Mouse (Mus musculus) stomach, embryonic 14.5 days (tissue): ENCODE results near the gene Ankle1. TPM values are rescaled to one million over a fixed set of nuclear protein-coding genes. Genes with fewer than 3 reads are reported as not detected.

Source experiments
- ATAC-seq: fragments of 200-750 bp; cut with Nextera tagmentation; 2 replicates; pipeline ENCODE4 v1.8.0; 2017; ENCODE audit warnings: low read depth, moderate TSS enrichment; ENCODE audit not compliant: insufficient number of reproducible peaks, insufficient read depth, low FRiP score
- H3K27ac ChIP-seq: fragments of 300-500 bp; sonication (generic); 2 replicates; pipeline ENCODE4 v1.5.1; 2014; ENCODE audit warnings: mild to moderate bottlenecking, low read length, moderate library complexity, mixed read lengths
- H3K27me3 ChIP-seq: fragments of 300-500 bp; sonication (generic); 2 replicates; pipeline ENCODE4 v1.6.1; 2014; ENCODE audit warnings: low read length, control low read depth, mixed read lengths; ENCODE audit not compliant: control insufficient read depth, insufficient read depth
- H3K36me3 ChIP-seq: fragments of 300-500 bp; sonication (generic); 2 replicates; pipeline ENCODE4 v1.6.1; 2014; ENCODE audit warnings: mild to moderate bottlenecking, control low read depth, low read length, moderate library complexity, mixed read lengths; ENCODE audit not compliant: control insufficient read depth, insufficient read depth
- H3K4me1 ChIP-seq: fragments of 300-500 bp; sonication (generic); 2 replicates; pipeline ENCODE4 v1.6.1; 2014; ENCODE audit warnings: low read length, control low read depth, mixed read lengths; ENCODE audit not compliant: control insufficient read depth, insufficient read depth
- H3K4me2 ChIP-seq: fragments of 300-500 bp; sonication (generic); replicated peaks from 2 replicates; pipeline ENCODE4 v1.6.1; 2014; ENCODE audit warnings: low read depth, low read length, control low read depth
- H3K4me3 ChIP-seq: fragments of 300-500 bp; sonication (generic); 2 replicates; pipeline ENCODE4 v1.5.1; 2014; ENCODE audit warnings: low read depth, low read length, control low read depth
- H3K9ac ChIP-seq: fragments of 300-500 bp; sonication (generic); replicated peaks from 2 replicates; pipeline ENCODE4 v1.6.1; 2014; ENCODE audit warnings: low read depth, mild to moderate bottlenecking, control low read depth, low read length, moderate library complexity, mixed read lengths
- H3K9me3 ChIP-seq: fragments of 300-500 bp; sonication (generic); 2 replicates; pipeline ENCODE4 v1.6.1; 2016; ENCODE audit warnings: low read depth, low read length, control low read depth; ENCODE audit not compliant: control insufficient read depth
- WGBS: fragments of 180-500 bp; shearing (Covaris S2); extraction: QIAGEN DNeasy Blood & Tissue Kit; methylation state at CpG from one replicate; pipeline ENCODE4 v1.1.7; 2014; 5-methylcytosine and 5-hydroxymethylcytosine counted together
- polyA plus RNA-seq: library from polyadenylated mRNA; unstranded; fragments of >200 nt; fragmentation: Nextera tagmentation; extraction: Ambion mirVana; gene quantifications from 2 replicates; pipeline ENCODE4 v1.2.1, GENCODE M21; 2014

The Ankle1 gene
- polyA plus RNA-seq, 1 experiment from 2014 or later, result 39.8 TPM

GRCm38 (mm10) chr8:71452669-71453068 lies 46.9 kb downstream of the Ankle1 start:
- Histone ChIP-seq H3K4me3 (no peak overlapping the region), H3K27ac (no peak overlapping the region), H3K4me2 (no peak overlapping the region), H3K27me3 (no peaks in the 10 kb centered on the region), H3K36me3 (peaks cover under 1% of the 10 kb centered on the region; the same call in 1 of the 2 replicates), H3K9me3 (no peaks in the 10 kb centered on the region), H3K4me1 (no peaks in the 10 kb centered on the region), H3K9ac (no peak overlapping the region)
- WGBS, result 63% methylated on average over 2 of the region's 2 CpGs
- no peak for ATAC-seq

GRCm38 (mm10) chr8:71454668-71455067 lies 48.9 kb downstream of the Ankle1 start:
- Histone ChIP-seq H3K27me3 (no peaks in the 10 kb centered on the region), H3K4me2 (no peak overlapping the region), H3K9ac (no peak overlapping the region), H3K9me3 (no peaks in the 10 kb centered on the region), H3K27ac (no peak overlapping the region), H3K4me1 (no peaks in the 10 kb centered on the region), H3K4me3 (no peak overlapping the region), H3K36me3 (peaks cover 14% of the 10 kb centered on the region; the same call in 1 of the 2 replicates)
- ATAC-seq, result no peak
- WGBS, result 77% methylated on average over 8 of the region's 8 CpGs

- Histone ChIP-seq H3K9ac (no peak overlapping the region), H3K9me3 (no peaks in the 10 kb centered on the region), H3K36me3 (peaks cover 21% of the 10 kb centered on the region), H3K4me1 (0 out of 2 replicates have a peak, but pooled peaks cover 3% of the 10 kb centered on the region), H3K4me3 (no peak overlapping the region), H3K4me2 (no peak overlapping the region), H3K27me3 (no peaks in the 10 kb centered on the region), H3K27ac (no peak overlapping the region)
- no peak for ATAC-seq
- WGBS, result 37% methylated on average over 19 of the region's 22 CpGs
Measured at GRCm38 (mm10) chr8:71456906-71457305, 51.1 kb downstream of the Ankle1 start.

GRCm38 (mm10) chr8:71457659-71458270 lies 52.0 kb downstream of the Ankle1 start:
- H3K9me3 ChIP-seq, result no peaks in the 10 kb centered on the region
- H3K4me2 ChIP-seq, result no peak overlapping the region
- no peak overlapping the region for H3K4me3 ChIP-seq
- no peak overlapping the region for H3K9ac ChIP-seq
- 82% methylated on average over 20 of the region's 20 CpGs for WGBS
- peaks cover 21% of the 10 kb centered on the region for H3K36me3 ChIP-seq
- ATAC-seq, result no peak
- no peak overlapping the region for H3K27ac ChIP-seq
- H3K4me1 ChIP-seq, result peaks cover 12% of the 10 kb centered on the region; the same call in 1 of the 2 replicates
- H3K27me3 ChIP-seq, result no peaks in the 10 kb centered on the region

Other genes with a start within 250 kb of the Ankle1 start
- gene Myo9b, start 133.3 kb upstream of the Ankle1 start, polyA plus RNA-seq, result 22.5 and 23.8 TPM in 2 replicates
- gene Haus8, start 133.1 kb upstream of the Ankle1 start, polyA plus RNA-seq, result 53.7 and 54.1 TPM in 2 replicates
- 106 and 108 TPM in 2 replicates for gene Use1, start 39.2 kb upstream of the Ankle1 start, polyA plus RNA-seq
- 3.8 TPM in 2 replicates for gene Ocel1, start 34.7 kb upstream of the Ankle1 start, polyA plus RNA-seq
- gene Nr2f6, start 24.1 kb upstream of the Ankle1 start, polyA plus RNA-seq, result 52.7 and 65.5 TPM in 2 replicates
- gene Ushbp1, start 10.2 kb upstream of the Ankle1 start, polyA plus RNA-seq, result 8.6 and 9.6 TPM in 2 replicates
- 92.2 and 94.2 TPM in 2 replicates for gene Babam1, start 9.1 kb upstream of the Ankle1 start, polyA plus RNA-seq
- 28.4 and 30.0 TPM in 2 replicates for gene Abhd8, start 57.6 kb downstream of the Ankle1 start, polyA plus RNA-seq
- 139 and 154 TPM in 2 replicates for gene Mrpl34, start 58.9 kb downstream of the Ankle1 start, polyA plus RNA-seq
- 94.8 and 98.9 TPM in 2 replicates for gene Dda1, start 63.2 kb downstream of the Ankle1 start, polyA plus RNA-seq
- gene Ano8, start 80.0 kb downstream of the Ankle1 start, polyA plus RNA-seq, result 2.3 TPM in 2 replicates
- gene Gtpbp3, start 82.1 kb downstream of the Ankle1 start, polyA plus RNA-seq, result 7.1 and 7.2 TPM in 2 replicates
- gene Plvap, start 105.7 kb downstream of the Ankle1 start, polyA plus RNA-seq, result 67.1 and 67.5 TPM in 2 replicates
- gene Ccdc194, start 119.7 kb downstream of the Ankle1 start, polyA plus RNA-seq, result 0.41 and 0.58 TPM in 2 replicates
- 7.6 and 10.9 TPM in 2 replicates for gene Bst2, start 131.4 kb downstream of the Ankle1 start, polyA plus RNA-seq
- 103 and 105 TPM in 2 replicates for gene Mvb12a, start 136.9 kb downstream of the Ankle1 start, polyA plus RNA-seq
- 1.4 and 1.9 TPM in 2 replicates for gene Tmem221, start 152.9 kb downstream of the Ankle1 start, polyA plus RNA-seq
- not detected in 2 replicates for gene Nxnl1, start 160.6 kb downstream of the Ankle1 start, polyA plus RNA-seq
- 28.2 and 29.4 TPM in 2 replicates for gene Slc27a1, start 162.9 kb downstream of the Ankle1 start, polyA plus RNA-seq
- 258 and 266 TPM in 2 replicates for gene Pgls, start 186.2 kb downstream of the Ankle1 start, polyA plus RNA-seq
- gene Fam129c, start 191.6 kb downstream of the Ankle1 start, polyA plus RNA-seq, result 3.4 and 4.5 TPM in 2 replicates
- 87.6 and 89.1 TPM in 2 replicates for gene Colgalt1, start 205.0 kb downstream of the Ankle1 start, polyA plus RNA-seq